Mouse (Mus musculus) spleen, adult 2 months (tissue): Measurements from ENCODE around the gene Pcolce2. TPM values are rescaled to one million over a fixed set of nuclear protein-coding genes. Genes with fewer than 3 reads are reported as not detected.

Experiments
- DNase-seq, 2 experiments: peaks; one replicate each; pipeline versions ENCODE4 v3.0.0 to v3.0.0-alpha.2; 2012 to 2021; ENCODE audit warnings: low spot score in 2 of 2, low read depth in 1 of 2
- H3K27ac ChIP-seq: fragments of 200-500 bp; 2 replicates; pipeline ENCODE4 v1.5.1; 2012; ENCODE audit warnings: low read length, inconsistent platforms; ENCODE audit not compliant: insufficient read depth
- H3K27me3 ChIP-seq: fragments of 200-500 bp; 2 replicates; pipeline ENCODE4 v1.6.1; 2012; ENCODE audit warnings: mild to moderate bottlenecking, moderate library complexity, low read length, inconsistent platforms; ENCODE audit not compliant: control insufficient read depth, insufficient read depth
- H3K36me3 ChIP-seq: fragments of 200-500 bp; 2 replicates; pipeline ENCODE4 v1.6.1; 2012; ENCODE audit warnings: mild to moderate bottlenecking, low read length, inconsistent platforms; ENCODE audit not compliant: control insufficient read depth, insufficient read depth
- H3K4me1 ChIP-seq: fragments of 200-500 bp; 2 replicates; pipeline ENCODE4 v1.6.1; 2011; ENCODE audit warnings: inconsistent platforms; ENCODE audit not compliant: control insufficient read depth, insufficient read depth, insufficient read length
- H3K4me3 ChIP-seq: fragments of 200-500 bp; 2 replicates; pipeline ENCODE4 v1.5.1; 2011; ENCODE audit warnings: mild to moderate bottlenecking, inconsistent platforms; ENCODE audit not compliant: insufficient read depth, insufficient read length; ENCODE audit errors: extremely low read depth
- CTCF ChIP-seq: fragments of 200-500 bp; IDR thresholded peaks from 2 replicates; pipeline ENCODE4 v1.5.1; 2011; ENCODE audit warnings: mild to moderate bottlenecking, inconsistent platforms; ENCODE audit not compliant: insufficient read depth, insufficient read length, insufficient replicate concordance; ENCODE audit errors: extremely low read depth
- POLR2A ChIP-seq: fragments of 200-500 bp; IDR thresholded peaks from 2 replicates; pipeline ENCODE4 v1.6.1; 2011; ENCODE audit warnings: low read depth, low read length, inconsistent platforms
- WGBS: fragments of 180-500 bp; shearing (Covaris S2); methylation state at CpG from one replicate; pipeline ENCODE4 v1.1.7; 2018; 5-methylcytosine and 5-hydroxymethylcytosine counted together
- polyA plus RNA-seq: library from polyadenylated mRNA; depleted of rRNA; stranded (reverse); fragments of >200 nt; gene quantifications from 2 replicates; pipeline ENCODE4 v1.2.3, GENCODE M21; 2012

Gene Pcolce2
- polyA plus RNA-seq, 1 experiment, result 0.40 TPM

GRCm38 (mm10) chr9:95603316-95603715 lies 34.1 kb upstream of the Pcolce2 start:
- no peak overlapping the region for H3K4me3 ChIP-seq
- H3K27ac ChIP-seq, result no peak overlapping the region
- WGBS, result 86% methylated on average over 9 of the region's 9 CpGs
- H3K4me1 ChIP-seq, result no peaks in the 10 kb centered on the region
- TF ChIP-seq CTCF, result no peak
- no peaks in the 10 kb centered on the region for H3K27me3 ChIP-seq
- no peaks in the 10 kb centered on the region for H3K36me3 ChIP-seq
- DNase-seq, result no peak

GRCm38 (mm10) chr9:95607196-95607595 lies 30.2 kb upstream of the Pcolce2 start:
- 84% methylated on average over 5 of the region's 5 CpGs for WGBS
- H3K4me3 ChIP-seq, result no peak overlapping the region

GRCm38 (mm10) chr9:95612246-95612768 lies 25.1 kb upstream of the Pcolce2 start:
- Histone ChIP-seq H3K4me3 (no peak overlapping the region), H3K4me1 (no peaks in the 10 kb centered on the region), H3K27ac (no peak overlapping the region), H3K36me3 (no peaks in the 10 kb centered on the region), H3K27me3 (no peaks in the 10 kb centered on the region)
- DNase-seq, result no peak
- 81% methylated on average over 8 of the region's 8 CpGs for WGBS
- no peak for TF ChIP-seq CTCF
- no peak for TF ChIP-seq POLR2A

More at GRCm38 (mm10) chr9:95607196-95607595, 30.2 kb upstream of the Pcolce2 start:
- Histone ChIP-seq H3K27ac (no peak overlapping the region), H3K36me3 (no peaks in the 10 kb centered on the region), H3K27me3 (no peaks in the 10 kb centered on the region), H3K4me1 (no peaks in the 10 kb centered on the region)
- no peak for TF ChIP-seq POLR2A
- no peak for TF ChIP-seq CTCF
- DNase-seq, result no peak

- Histone ChIP-seq H3K4me3 (no peak overlapping the region), H3K4me1 (no peaks in the 10 kb centered on the region), H3K36me3 (no peaks in the 10 kb centered on the region), H3K27ac (no peak overlapping the region), H3K27me3 (no peaks in the 10 kb centered on the region)
- TF ChIP-seq CTCF (no peak), POLR2A (no peak)
- DNase-seq, result no peak
- 31% methylated on average over 9 of the region's 9 CpGs for WGBS
Observed at GRCm38 (mm10) chr9:95613426-95614127, 23.8 kb upstream of the Pcolce2 start.

- Histone ChIP-seq H3K4me3 (no peak overlapping the region), H3K27me3 (no peaks in the 10 kb centered on the region), H3K36me3 (no peaks in the 10 kb centered on the region), H3K4me1 (no peaks in the 10 kb centered on the region), H3K27ac (no peak overlapping the region)
- no peak for DNase-seq
- WGBS, result 82% methylated on average over 14 of the region's 14 CpGs
- TF ChIP-seq CTCF, result no peak
- TF ChIP-seq POLR2A, result no peak
Observed at GRCm38 (mm10) chr9:95614861-95615615, 22.4 kb upstream of the Pcolce2 start.

- 75% methylated on average over 3 of the region's 3 CpGs for WGBS
- Histone ChIP-seq H3K4me1 (no peaks in the 10 kb centered on the region), H3K36me3 (no peaks in the 10 kb centered on the region), H3K27me3 (no peaks in the 10 kb centered on the region), H3K4me3 (no peak overlapping the region), H3K27ac (no peak overlapping the region)
- no peak for TF ChIP-seq CTCF
- no peak for TF ChIP-seq POLR2A
- no peak for DNase-seq
Observed at GRCm38 (mm10) chr9:95615961-95616360, 21.4 kb upstream of the Pcolce2 start.
